ENCODE assay signal across 15 mouse cellular contexts in genomic region chr5:151112743-151113142, GRCm38 (mm10).
DNase-seq lines count a peak whose midpoint lies in the region; ATAC-seq and TF ChIP-seq lines count a peak whose summit lies in the region.
"Had no signal": no experiment of that assay in that cellular context is flagged by ENCODE, and none has a peak within 500 bp of the region (broad histone marks: within the 10 kb centered on the region; RNA-seq: fewer than 3 reads in every experiment).

No protein-coding gene starts in this region.

- no peaks in the 10 kb centered on the region for H3K9me3 ChIP-seq in embryonic facial prominence, embryonic 13.5 days
- H3K9me3 ChIP-seq in embryonic facial prominence, embryonic 10.5 days = no peaks in the 10 kb centered on the region
- H3K9me3 ChIP-seq in kidney, embryonic 14.5 days (ENCODE audit: control insufficient read depth, low read length) = no peaks in the 10 kb centered on the region
- no peaks in the 10 kb centered on the region for H3K9me3 ChIP-seq in midbrain, embryonic 15.5 days
- H3K9me3 ChIP-seq: forebrain, embryonic 10.5 days; lung, embryonic 15.5 days; neural tube, embryonic 12.5 days had no signal

- no peaks in the 10 kb centered on the region for H3K27me3 ChIP-seq in embryonic facial prominence, embryonic 13.5 days
- H3K27me3 ChIP-seq in embryonic facial prominence, embryonic 10.5 days (replicated peaks; ENCODE audit: low read depth, poor library complexity, severe bottlenecking) = no peaks in the 10 kb centered on the region
- H3K27me3 ChIP-seq in kidney, embryonic 14.5 days (ENCODE audit: control insufficient read depth, insufficient read depth, low read length) = no peaks in the 10 kb centered on the region
- no peaks in the 10 kb centered on the region for H3K27me3 ChIP-seq in Patski
- no peaks in the 10 kb centered on the region for H3K27me3 ChIP-seq in small intestine, adult 2 months (ENCODE audit: control insufficient read depth, insufficient read depth, low read length)
- H3K27me3 ChIP-seq in midbrain, embryonic 15.5 days (replicated peaks) = no peaks in the 10 kb centered on the region
- H3K27me3 ChIP-seq: lung, embryonic 15.5 days; neural tube, embryonic 12.5 days had no signal

- no peak for TF ChIP-seq POLR2A in small intestine, adult 2 months (IDR thresholded peaks at IDR 0.05; ENCODE audit: low read depth, low read length)

- DNase-seq in embryonic facial prominence, embryonic 10.5 days (ENCODE audit: low spot score) = no peak
- peak; percentile 42 for DNase-seq in kidney, postnatal 10 days
- DNase-seq in Patski (ENCODE audit: low read depth, low spot score) = peak; percentile 99
- DNase-seq in cerebellum, postnatal 10 days = no peak
- DNase-seq: adrenal gland, postnatal 25 days; cerebellum, adult 9-11 months; kidney, adult 9 months had no signal

- TF ChIP-seq CTCF in Patski (IDR thresholded peaks at IDR 0.05) = no peak
- no peak for TF ChIP-seq CTCF in small intestine, adult 2 months (IDR thresholded peaks at IDR 0.05; ENCODE audit: extremely low read depth, insufficient read length, insufficient replicate concordance, low read depth, low read length)

- POLR2A ChIA-PET in Patski (lab: Charles Lee) = no interaction called here

- CTCF ChIA-PET in Patski (lab: Charles Lee) = interaction anchor here (2.1 kb wide), 1 partner anchor 11 kb away, joined by 4 read pairs; no protein-coding TSS in a partner anchor

- peaks cover 16% of the 10 kb centered on the region for H3K4me1 ChIP-seq in embryonic facial prominence, embryonic 13.5 days
- H3K4me1 ChIP-seq in embryonic facial prominence, embryonic 10.5 days = peaks cover 29% of the 10 kb centered on the region
- H3K4me1 ChIP-seq in kidney, embryonic 14.5 days (ENCODE audit: control insufficient read depth, insufficient read depth, low read length) = no peaks in the 10 kb centered on the region; the same call in 1 of the 2 replicates
- H3K4me1 ChIP-seq in small intestine, adult 2 months (ENCODE audit: control insufficient read depth, insufficient read depth, insufficient read length, low read length) = peaks cover 3% of the 10 kb centered on the region
- H3K4me1 ChIP-seq in midbrain, embryonic 15.5 days = peaks cover 3% of the 10 kb centered on the region; the same call in 1 of the 2 replicates

- no peak overlapping the region for H3K9ac ChIP-seq in embryonic facial prominence, embryonic 13.5 days
- H3K9ac ChIP-seq in kidney, embryonic 14.5 days (ENCODE audit: low read depth, low read length) = no peak overlapping the region
- no peak overlapping the region for H3K9ac ChIP-seq in midbrain, embryonic 15.5 days
- H3K9ac ChIP-seq: lung, embryonic 15.5 days; neural tube, embryonic 12.5 days had no signal

- H3K4me3 ChIP-seq in embryonic facial prominence, embryonic 13.5 days = no peak overlapping the region
- no peak overlapping the region for H3K4me3 ChIP-seq in embryonic facial prominence, embryonic 10.5 days
- H3K4me3 ChIP-seq in kidney, embryonic 14.5 days (ENCODE audit: low read length) = no peak overlapping the region
- H3K4me3 ChIP-seq in small intestine, adult 2 months (ENCODE audit: low read depth, low read length) = no peak overlapping the region
- H3K4me3 ChIP-seq in midbrain, embryonic 15.5 days = no peak overlapping the region
- H3K4me3 ChIP-seq: forebrain, embryonic 10.5 days; lung, embryonic 15.5 days; neural tube, embryonic 12.5 days had no signal

- in situ Hi-C loops in Patski (cut with MboI; ENCODE audit: low pct_unique_long_range_greater_than_20kb) = no loop called here

- no peak overlapping the region for H3K4me2 ChIP-seq in embryonic facial prominence, embryonic 13.5 days
- no peak overlapping the region for H3K4me2 ChIP-seq in kidney, embryonic 14.5 days (replicated peaks; ENCODE audit: low read depth, low read length)
- H3K4me2 ChIP-seq in midbrain, embryonic 15.5 days = no peak overlapping the region
- H3K4me2 ChIP-seq: liver, embryonic 11.5 days; lung, embryonic 15.5 days; neural tube, embryonic 12.5 days had no signal

- 67% methylated on average over 9 of the region's 9 CpGs for whole genome bisulfite sequencing in embryonic facial prominence, embryonic 13.5 days
- 88% methylated on average over 9 of the region's 9 CpGs for WGBS in embryonic facial prominence, embryonic 10.5 days
- WGBS in kidney, embryonic 14.5 days = 91% methylated on average over 9 of the region's 9 CpGs
- WGBS in small intestine, adult 2 months = 82% methylated on average over 9 of the region's 9 CpGs
- WGBS in midbrain, embryonic 15.5 days = 84% methylated on average over 9 of the region's 9 CpGs

- 0 out of 2 replicates have a peak overlapping the region, but pooled peaks have one; percentile 7 for H3K27ac ChIP-seq in embryonic facial prominence, embryonic 13.5 days
- no peak overlapping the region for H3K27ac ChIP-seq in embryonic facial prominence, embryonic 10.5 days (replicated peaks)
- H3K27ac ChIP-seq in kidney, embryonic 14.5 days (ENCODE audit: low read depth, low read length) = no peak overlapping the region
- H3K27ac ChIP-seq in small intestine, adult 2 months (ENCODE audit: insufficient read depth, low read depth, low read length) = peak overlapping the region; percentile 49
- H3K27ac ChIP-seq in midbrain, embryonic 15.5 days = no peak overlapping the region
- H3K27ac ChIP-seq: forebrain, embryonic 10.5 days; lung, embryonic 15.5 days; neural tube, embryonic 12.5 days had no signal

- ATAC-seq in embryonic facial prominence, embryonic 13.5 days (ENCODE audit: insufficient number of reproducible peaks, insufficient read depth, low FRiP score, low TSS enrichment, low read depth) = no peak
- ATAC-seq in kidney, embryonic 14.5 days (ENCODE audit: low FRiP score, low TSS enrichment) = no peak
- peak; percentile 87 for ATAC-seq in Patski
- ATAC-seq in midbrain, embryonic 15.5 days (replicated peaks) = no peak

- H3K36me3 ChIP-seq in embryonic facial prominence, embryonic 13.5 days = no peaks in the 10 kb centered on the region
- no peaks in the 10 kb centered on the region for H3K36me3 ChIP-seq in embryonic facial prominence, embryonic 10.5 days (replicated peaks)
- no peaks in the 10 kb centered on the region for H3K36me3 ChIP-seq in kidney, embryonic 14.5 days (ENCODE audit: control insufficient read depth, insufficient read depth, low read length)
- no peaks in the 10 kb centered on the region for H3K36me3 ChIP-seq in small intestine, adult 2 months (ENCODE audit: control insufficient read depth, insufficient read depth, low read length)
- no peaks in the 10 kb centered on the region for H3K36me3 ChIP-seq in midbrain, embryonic 15.5 days (replicated peaks)
- H3K36me3 ChIP-seq: forebrain, embryonic 10.5 days; lung, embryonic 15.5 days; neural tube, embryonic 12.5 days had no signal

Comparison
In these comparisons a context has a peak if more than half of its experiments do, and no peak if none do; other contexts are left out.
1. H3K27ac ChIP-seq: peak in embryonic facial prominence, embryonic 13.5 days (single experiment) and small intestine, adult 2 months (single experiment); none in embryonic facial prominence, embryonic 10.5 days (single experiment), kidney, embryonic 14.5 days (single experiment) and midbrain, embryonic 15.5 days (single experiment).
2. DNase-seq: peak in kidney, postnatal 10 days (single experiment) and Patski (single experiment); none in embryonic facial prominence, embryonic 10.5 days (single experiment) and cerebellum, postnatal 10 days (0 of 2).